ENCODE assay signal across 8 mouse cellular contexts in genomic region chr3:126596086-126596485, GRCm38 (mm10). TPM values are rescaled to one million over a fixed set of nuclear protein-coding genes. Genes with fewer than 3 reads are reported as not detected.
DNase-seq lines count a peak whose midpoint lies in the region; ATAC-seq lines count a peak whose summit lies in the region.

Camk2d (plus strand) TSS chr3:126596302.

- peak within 1 kb of the TSS; percentile 96 for H3K27ac ChIP-seq in intestine, embryonic 14.5 days (ENCODE audit: low read depth)

- H3K9me3 ChIP-seq in intestine, embryonic 14.5 days (ENCODE audit: control insufficient read depth, low read length): no peaks in the 10 kb centered on the region

- H3K4me3 ChIP-seq in intestine, embryonic 14.5 days (ENCODE audit: low read depth, low read length): peak within 1 kb of the TSS; percentile 80

- peak within 1 kb of the TSS; percentile 78 for H3K9ac ChIP-seq in intestine, embryonic 14.5 days (ENCODE audit: low read length)

- H3K4me2 ChIP-seq in intestine, embryonic 14.5 days (ENCODE audit: low read length): peak within 1 kb of the TSS; percentile 84

- WGBS in intestine, embryonic 14.5 days: under 1% methylated on average over 16 of the region's 16 CpGs

- 0 out of 2 replicates have a peak, but pooled peaks cover 3% of the 10 kb centered on the region for H3K36me3 ChIP-seq in intestine, embryonic 14.5 days (ENCODE audit: control insufficient read depth, insufficient read depth, low read length)

- no peaks in the 10 kb centered on the region for H3K27me3 ChIP-seq in intestine, embryonic 14.5 days (replicated peaks; ENCODE audit: control insufficient read depth, insufficient read depth, low read length)

- ATAC-seq in intestine, embryonic 14.5 days (replicated peaks; ENCODE audit: low FRiP score, low TSS enrichment, low read depth): peak; percentile 92
- ATAC-seq in megakaryocyte progenitor cell, adult 5-6 weeks (replicated peaks; ENCODE audit: poor library complexity): peak; percentile 84

- intact Hi-C loops in gastrocnemius, postnatal 36 days (cut with DNase I): loop anchor here (1.0 to 2.0 kb wide), 2 partner anchors 99 to 175 kb away; no protein-coding TSS in a partner anchor
- intact Hi-C loops in left cerebral cortex, postnatal 10 days (cut with DNase I): loop anchor here (2.0 to 5.0 kb wide), 2 partner anchors 175 to 306 kb away; no protein-coding TSS in a partner anchor

- no peaks in the 10 kb centered on the region for H3K4me1 ChIP-seq in intestine, embryonic 14.5 days (replicated peaks; ENCODE audit: control insufficient read depth, insufficient read depth, low read length)

- peak; percentile 98 for DNase-seq in adrenal gland, postnatal 10 days
- peak; percentile 94 for DNase-seq in embryo, embryonic 9.5 days (ENCODE audit: extremely low spot score)
- peak; percentile 93 to 97 for DNase-seq in gastrocnemius, postnatal 36 days
- peak; percentile 97 for DNase-seq in intestine, embryonic 14.5 days (ENCODE audit: low spot score)
- DNase-seq in left cerebral cortex, postnatal 10 days (ENCODE audit: extremely low spot score in 1 of 2, low spot score in 2 of 2): peak; percentile 93 to 99
- peak; percentile 97 to 98 for DNase-seq in right cerebral cortex, postnatal 10 days (ENCODE audit: low spot score in 2 of 2)
- peak; percentile 98 for DNase-seq in urinary bladder, postnatal 14 days (ENCODE audit: low spot score)

RNA-seq across cellular contexts. Expression of gene Camk2d, which starts in this region (rescaled TPM):
- 10 to 100 TPM; 65.2 to 73.8 TPM for total RNA-seq in adrenal gland, postnatal 10 days (2021)
- 10 to 100 TPM; 57.7 to 70.2 TPM for total RNA-seq in gastrocnemius, postnatal 36 days (2021)
- polyA plus RNA-seq in intestine, embryonic 14.5 days (2014; fragmentation: Nextera tagmentation; extraction: Ambion mirVana): 45.8 and 47.0 TPM in 2 replicates
- total RNA-seq in left cerebral cortex, postnatal 10 days (2021): 100 to 1,000 TPM; 180 to 192 TPM
- 12.7 and 16.9 TPM in 2 replicates for total RNA-seq in megakaryocyte progenitor cell, adult 5-6 weeks (2015)
- 13.2 and 19.5 TPM in 2 replicates for total RNA-seq in megakaryocyte progenitor cell, adult 5-6 weeks (2017)

Comparison
In these comparisons a context has a peak if more than half of its experiments do, and no peak if none do; other contexts are left out.
1. Peak in every context shown above with its lines: DNase-seq, ATAC-seq, H3K4me3 ChIP-seq and H3K27ac ChIP-seq.